Mouse (Mus musculus): ENCODE measurements around the gene Gnat2.

GRCm38 (mm10) chr3:108069231-108069870 is 23.2 kb upstream of the Gnat2 start:
- TF ChIP-seq CTCF (IDR thresholded peaks at IDR 0.05) (no peak), POLR2A (IDR thresholded peaks at IDR 0.05; ENCODE audit: insufficient read depth, low read depth, low read length) (0 out of 2 replicates have a peak, but pooled peaks have one; percentile 24), EP300 (IDR thresholded peaks at IDR 0.05; ENCODE audit: insufficient read depth, low read depth, low read length) (no peak)

Measured in heart, adult 2 months (tissue).